Mouse (Mus musculus) myocyte (in vitro differentiated cells): ENCODE results near the gene Agr3.

Experiments used
- CEBPB ChIP-seq: IDR thresholded peaks from 2 replicates; pipeline ENCODE4 v1.6.1; 2011; ENCODE audit warnings: mild to moderate bottlenecking, moderate library complexity; ENCODE audit not compliant: poor library complexity, insufficient read depth, severe bottlenecking
- MAX ChIP-seq: IDR thresholded peaks from one replicate; pipeline ENCODE4 v1.6.1; 2011; ENCODE audit warnings: low read depth, mild to moderate bottlenecking, control low read depth
- MYOD1 ChIP-seq, 3 experiments: IDR thresholded peaks; one replicate each; pipeline ENCODE4 v1.6.1; 2011; ENCODE audit warnings: control low read depth in 2 of 3, low read depth in 2 of 3, mild to moderate bottlenecking in 2 of 3, moderate library complexity in 1 of 3; ENCODE audit not compliant: insufficient read length in 2 of 3, control insufficient read depth in 1 of 3
- MYOG ChIP-seq, 3 experiments: IDR thresholded peaks; one replicate each; pipeline ENCODE4 v1.6.1; 2011; ENCODE audit warnings: control low read depth in 2 of 3, low read depth in 2 of 3, mild to moderate bottlenecking in 2 of 3; ENCODE audit not compliant: insufficient read length in 2 of 3, control insufficient read depth in 1 of 3, insufficient read depth in 1 of 3
- POLR2A ChIP-seq: IDR thresholded peaks from one replicate; pipeline ENCODE4 v1.6.1; 2011; ENCODE audit warnings: low read depth, mild to moderate bottlenecking, control low read depth, moderate library complexity; ENCODE audit not compliant: insufficient read length
- TCF12 ChIP-seq: IDR thresholded peaks from one replicate; pipeline ENCODE4 v1.6.1; 2011; ENCODE audit warnings: mild to moderate bottlenecking, control low read depth; ENCODE audit not compliant: poor library complexity, insufficient read depth, severe bottlenecking
- USF1 ChIP-seq: IDR thresholded peaks from one replicate; pipeline ENCODE4 v1.6.1; 2011; ENCODE audit warnings: low read depth, mild to moderate bottlenecking, control low read depth, moderate library complexity

DNA sequence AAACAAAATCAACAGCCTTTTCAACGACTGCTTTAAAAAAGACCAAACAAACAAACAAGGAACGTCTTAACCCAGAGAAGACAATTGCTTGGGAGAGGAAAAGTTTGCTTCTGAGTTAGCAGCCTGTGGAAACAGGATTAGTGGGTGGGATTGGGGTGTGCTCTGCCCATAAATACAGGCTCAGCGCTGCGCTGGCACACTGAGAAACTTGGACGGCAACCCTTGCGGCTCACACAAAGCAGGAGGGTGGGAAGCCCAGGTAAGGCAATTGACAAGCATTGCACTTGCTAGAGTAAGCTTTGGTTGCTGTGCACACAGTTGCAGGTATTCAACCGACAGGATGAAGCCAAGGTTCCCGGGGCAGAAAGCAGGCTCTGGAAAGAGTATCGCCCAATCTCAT, 67.3 kb downstream of the Agr3 start, which contains the start of gene Agr2:
- TF ChIP-seq CEBPB, result no peak
- no peak for TF ChIP-seq POLR2A
- TF ChIP-seq TCF12, result no peak
- no peak for TF ChIP-seq USF1
- TF ChIP-seq MYOG (IDR thresholded peaks at IDR 0.05; ENCODE audit: control insufficient read depth in 1 of 3, insufficient read depth in 1 of 3, insufficient read length in 2 of 3, low read depth in 2 of 3), result no peak
- TF ChIP-seq MYOD1 (IDR thresholded peaks at IDR 0.05; ENCODE audit: control insufficient read depth in 1 of 3, insufficient read length in 2 of 3, low read depth in 2 of 3), result no peak
- TF ChIP-seq MAX, result no peak
